Mouse (Mus musculus): ENCODE results near the gene Anp32a. TPM values are rescaled to one million over a fixed set of nuclear protein-coding genes. Genes with fewer than 3 reads are reported as not detected.

Anp32a gene
- 28.9 and 58.2 TPM in 2 replicates for polyA plus RNA-seq (2012; rRNA removed)

DNA sequence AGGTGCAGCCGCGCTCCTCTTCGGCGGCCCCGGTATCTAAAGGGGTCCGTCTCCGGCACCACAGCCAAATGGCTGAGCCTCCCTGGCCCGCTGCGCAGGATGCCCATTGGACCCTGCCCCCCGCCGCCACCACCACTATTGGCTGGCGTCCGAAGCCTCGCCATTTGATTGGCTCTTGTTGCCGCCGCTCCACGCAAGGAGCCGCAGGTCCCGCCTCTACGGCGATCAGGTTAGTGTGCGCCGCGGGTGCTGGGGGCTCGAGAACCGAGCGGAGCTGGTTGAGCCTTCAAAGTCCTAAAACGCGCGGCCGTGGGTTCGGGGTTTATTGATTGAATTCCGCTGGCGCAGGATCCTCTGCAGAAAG, at the start of gene Anp32a:
Gene Anp32a (plus strand): TSS at position 171 of the 364 bp plus-strand sequence.
- DNase-seq: peak; percentile 99
- peak within 1 kb of the TSS; percentile 96 for H3K4me3 ChIP-seq (replicated peaks; ENCODE audit: extremely low read depth, low read depth, low read length)
- under 1% methylated on average over 34 of the region's 34 CpGs for WGBS
- TF ChIP-seq CTCF (IDR thresholded peaks at IDR 0.05; ENCODE audit: insufficient read depth, low read length) (no peak), POLR2A (IDR thresholded peaks at IDR 0.05; ENCODE audit: borderline replicate concordance, extremely low read depth, low read depth, low read length) (peak; percentile 57; the same call in 1 of the 2 replicates)
- peaks cover 11% of the 10 kb centered on the region for H3K4me1 ChIP-seq (ENCODE audit: control insufficient read depth, insufficient read depth, low read length)

DNA sequence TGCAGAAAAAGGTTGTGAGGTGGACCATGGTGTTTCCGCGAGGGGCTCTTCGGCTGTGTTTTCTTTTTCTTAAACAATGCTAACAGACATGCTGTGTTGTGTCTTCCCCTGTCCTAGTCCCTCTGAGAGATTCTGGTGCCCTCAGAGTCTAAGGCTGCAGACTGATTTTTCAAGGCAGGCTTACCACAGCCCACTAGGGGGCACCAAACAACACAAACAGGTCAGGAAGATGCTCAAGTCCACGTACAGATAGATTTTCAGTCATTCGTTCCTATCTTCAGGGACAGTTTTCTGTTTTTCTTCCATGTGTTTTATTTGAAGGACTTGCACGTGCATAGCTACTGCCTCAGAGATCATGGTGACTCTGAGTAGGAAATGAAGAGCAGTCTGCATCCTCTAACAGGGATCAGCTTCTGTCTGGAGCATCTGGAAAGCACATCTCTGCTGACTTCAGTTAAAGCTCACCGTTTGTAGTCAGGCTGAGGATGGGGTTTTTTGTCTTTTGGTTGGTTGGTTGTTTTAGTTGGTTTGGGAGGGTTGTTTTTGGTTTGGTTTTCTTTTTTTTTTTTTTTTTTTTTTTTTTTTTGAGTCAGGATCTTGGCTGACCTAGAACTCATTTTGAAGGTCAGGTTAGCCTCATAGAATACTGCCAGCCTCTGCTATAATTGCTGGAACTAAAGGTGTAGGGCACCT, 45.9 kb upstream of the Anp32a start:
- H3K4me1 ChIP-seq (ENCODE audit: control insufficient read depth, insufficient read depth, low read length): no peaks in the 10 kb centered on the region
- DNase-seq: peak; percentile 74
- TF ChIP-seq POLR2A (IDR thresholded peaks at IDR 0.05; ENCODE audit: borderline replicate concordance, extremely low read depth, low read depth, low read length) (no peak), CTCF (IDR thresholded peaks at IDR 0.05; ENCODE audit: insufficient read depth, low read length) (peak; percentile 78)
- 23% methylated on average over 7 of the region's 7 CpGs for WGBS
- no peak overlapping the region for H3K4me3 ChIP-seq (replicated peaks; ENCODE audit: extremely low read depth, low read depth, low read length)

DNA sequence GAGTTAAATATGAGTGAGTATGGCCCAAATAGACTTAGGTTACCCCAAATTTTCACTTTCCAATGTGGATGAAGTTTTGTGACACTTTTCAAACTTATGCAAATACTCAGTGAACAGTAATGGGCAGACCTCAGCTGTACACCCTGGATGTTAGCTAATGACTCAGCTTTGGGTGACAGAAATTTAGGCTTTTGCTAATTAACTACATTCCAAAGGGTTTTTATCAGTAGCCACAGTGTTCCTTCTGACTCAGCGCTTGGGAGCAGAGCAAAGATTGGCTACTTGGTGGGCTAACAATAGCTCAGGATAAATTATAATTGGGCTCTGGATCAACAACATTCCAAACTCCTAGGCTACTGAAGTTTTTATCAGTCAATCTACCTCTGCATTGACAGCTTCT, 44.2 kb upstream of the Anp32a start:
- H3K4me3 ChIP-seq (replicated peaks; ENCODE audit: extremely low read depth, low read depth, low read length): no peak overlapping the region
- no peaks in the 10 kb centered on the region for H3K4me1 ChIP-seq (ENCODE audit: control insufficient read depth, insufficient read depth, low read length)
- DNase-seq: no peak
- 80% methylated on average over 1 of the region's 1 CpGs for WGBS
- TF ChIP-seq CTCF (IDR thresholded peaks at IDR 0.05; ENCODE audit: insufficient read depth, low read length): no peak
- TF ChIP-seq POLR2A (IDR thresholded peaks at IDR 0.05; ENCODE audit: borderline replicate concordance, extremely low read depth, low read depth, low read length): no peak

DNA sequence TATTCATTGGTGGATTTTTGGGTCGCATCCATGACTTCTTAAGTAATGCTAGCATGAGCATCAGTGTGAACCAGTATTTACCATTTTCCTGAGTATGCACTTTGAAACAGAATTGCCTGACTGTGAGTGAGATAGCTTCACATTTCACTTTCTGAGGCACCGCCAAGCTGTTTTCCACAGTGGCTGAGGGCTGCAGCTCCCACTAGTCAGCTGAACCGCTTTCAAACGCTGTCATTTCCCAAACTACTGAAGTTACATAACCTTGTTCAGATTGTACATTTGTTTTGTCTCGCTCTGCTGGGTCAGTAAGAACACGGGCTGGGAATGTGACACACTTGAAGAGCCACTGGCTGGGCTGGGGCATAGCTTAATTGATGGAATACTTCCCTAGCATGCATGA, 25.5 kb upstream of the Anp32a start:
- H3K4me1 ChIP-seq (ENCODE audit: control insufficient read depth, insufficient read depth, low read length): no peaks in the 10 kb centered on the region
- no peak overlapping the region for H3K4me3 ChIP-seq (replicated peaks; ENCODE audit: extremely low read depth, low read depth, low read length)
- no peak for DNase-seq
- 76% methylated on average over 6 of the region's 6 CpGs for WGBS
- TF ChIP-seq POLR2A (IDR thresholded peaks at IDR 0.05; ENCODE audit: borderline replicate concordance, extremely low read depth, low read depth, low read length) (no peak), CTCF (IDR thresholded peaks at IDR 0.05; ENCODE audit: insufficient read depth, low read length) (no peak)

DNA sequence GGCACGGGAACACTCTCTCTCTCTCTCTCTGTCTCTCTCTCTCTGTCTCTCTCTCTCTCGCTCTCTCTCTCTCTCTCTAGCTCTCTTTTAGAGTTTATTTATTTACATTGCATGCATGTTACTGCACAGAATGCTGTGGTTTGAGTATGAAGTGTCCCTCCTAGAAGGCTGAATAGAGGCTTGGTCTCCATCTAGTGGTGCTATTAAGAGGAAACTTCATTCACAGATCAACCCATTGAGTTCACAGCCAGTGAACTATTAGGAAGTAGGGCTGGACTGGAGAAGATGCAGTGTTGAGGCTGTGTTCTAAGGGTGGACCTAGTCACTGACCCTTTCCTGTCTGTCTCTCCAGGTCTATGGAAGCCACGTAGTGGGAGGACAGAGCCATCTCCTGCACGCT, 22.4 kb upstream of the Anp32a start:
- no peak for DNase-seq
- Histone ChIP-seq H3K4me1 (ENCODE audit: control insufficient read depth, insufficient read depth, low read length) (no peaks in the 10 kb centered on the region), H3K4me3 (replicated peaks; ENCODE audit: extremely low read depth, low read depth, low read length) (no peak overlapping the region)
- WGBS: 61% methylated on average over 4 of the region's 4 CpGs
- no peak for TF ChIP-seq CTCF (IDR thresholded peaks at IDR 0.05; ENCODE audit: insufficient read depth, low read length)
- TF ChIP-seq POLR2A (IDR thresholded peaks at IDR 0.05; ENCODE audit: borderline replicate concordance, extremely low read depth, low read depth, low read length): no peak

DNA sequence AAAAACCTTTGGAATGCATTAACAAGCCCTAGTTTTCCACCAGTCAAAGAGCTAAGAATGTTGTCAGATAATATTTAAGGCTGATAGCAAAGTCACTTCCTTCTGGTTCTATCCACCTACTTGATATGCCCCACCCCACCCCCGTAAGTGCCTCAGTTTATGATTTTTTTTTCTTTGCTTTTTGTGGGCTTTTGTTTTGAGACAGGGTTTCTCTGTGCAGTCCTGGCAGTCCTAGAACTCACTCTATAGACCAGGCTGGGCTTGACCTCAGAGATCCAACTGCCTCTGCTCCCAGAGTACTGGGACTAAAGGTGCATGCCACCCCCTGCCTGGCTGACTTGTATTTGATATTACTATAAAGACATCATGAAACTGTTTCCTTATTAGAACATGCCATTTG, 17.3 kb upstream of the Anp32a start:
- H3K4me3 ChIP-seq (replicated peaks; ENCODE audit: extremely low read depth, low read depth, low read length): no peak overlapping the region
- no peak for TF ChIP-seq POLR2A (IDR thresholded peaks at IDR 0.05; ENCODE audit: borderline replicate concordance, extremely low read depth, low read depth, low read length)
- TF ChIP-seq CTCF (IDR thresholded peaks at IDR 0.05; ENCODE audit: insufficient read depth, low read length): no peak
- no peak for DNase-seq
- H3K4me1 ChIP-seq (ENCODE audit: control insufficient read depth, insufficient read depth, low read length): no peaks in the 10 kb centered on the region
- WGBS: 67% methylated on average over 1 of the region's 1 CpGs

DNA sequence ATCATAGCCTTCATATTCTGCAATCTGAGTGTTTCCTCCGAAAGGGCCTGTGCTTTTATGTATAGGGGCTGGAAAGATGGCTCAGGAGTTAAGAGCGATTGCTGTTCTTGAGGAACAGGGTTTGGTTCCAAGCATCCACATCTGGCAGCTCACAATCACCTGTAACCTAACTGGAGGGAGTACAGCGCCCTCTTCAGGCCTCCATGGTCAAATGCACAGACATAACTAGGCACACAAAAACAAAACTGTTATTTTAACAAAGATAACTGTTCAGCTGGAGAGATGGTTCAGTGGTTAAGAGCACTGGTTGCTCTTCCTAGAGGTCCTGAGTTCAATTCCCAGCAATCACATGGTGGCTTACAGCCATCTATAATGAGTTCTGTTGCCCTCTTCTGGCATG, 15.1 kb upstream of the Anp32a start:
- Histone ChIP-seq H3K4me3 (replicated peaks; ENCODE audit: extremely low read depth, low read depth, low read length) (no peak overlapping the region), H3K4me1 (ENCODE audit: control insufficient read depth, insufficient read depth, low read length) (no peaks in the 10 kb centered on the region)
- no peak for DNase-seq
- TF ChIP-seq POLR2A (IDR thresholded peaks at IDR 0.05; ENCODE audit: borderline replicate concordance, extremely low read depth, low read depth, low read length) (no peak), CTCF (IDR thresholded peaks at IDR 0.05; ENCODE audit: insufficient read depth, low read length) (no peak)
- WGBS: 79% methylated on average over 3 of the region's 3 CpGs

DNA sequence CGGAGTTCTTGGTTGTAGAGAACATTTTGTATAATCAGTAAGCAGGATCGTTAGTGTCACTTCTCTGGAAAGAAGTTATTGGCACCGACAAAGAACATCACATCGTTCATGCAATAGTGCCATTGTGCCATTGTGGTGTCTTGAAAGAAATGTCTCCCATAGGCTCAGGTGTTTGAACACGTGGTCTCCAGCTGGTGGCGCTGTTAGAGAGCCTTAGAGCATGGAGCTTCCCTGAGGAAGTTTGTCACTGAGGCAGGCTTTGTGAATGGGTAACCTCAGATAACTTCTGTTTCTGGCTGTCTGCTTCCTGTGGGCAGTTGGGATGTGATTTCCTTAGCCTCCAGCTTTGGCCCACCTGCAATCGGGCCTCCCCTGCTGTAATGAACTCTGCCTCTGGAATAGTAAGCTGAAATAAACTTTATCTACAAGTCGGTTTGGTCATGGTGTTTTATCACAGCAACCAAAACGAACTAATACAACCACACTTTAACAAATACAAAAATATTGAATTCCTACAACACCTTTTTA, 6.7 kb upstream of the Anp32a start:
- no peak for DNase-seq
- Histone ChIP-seq H3K4me1 (ENCODE audit: control insufficient read depth, insufficient read depth, low read length) (0 out of 2 replicates have a peak, but pooled peaks cover 2% of the 10 kb centered on the region), H3K4me3 (replicated peaks; ENCODE audit: extremely low read depth, low read depth, low read length) (no peak overlapping the region)
- WGBS: 92% methylated on average over 9 of the region's 9 CpGs
- no peak for TF ChIP-seq POLR2A (IDR thresholded peaks at IDR 0.05; ENCODE audit: borderline replicate concordance, extremely low read depth, low read depth, low read length)
- TF ChIP-seq CTCF (IDR thresholded peaks at IDR 0.05; ENCODE audit: insufficient read depth, low read length): peak; percentile 23; the same call in 1 of the 2 replicates

DNA sequence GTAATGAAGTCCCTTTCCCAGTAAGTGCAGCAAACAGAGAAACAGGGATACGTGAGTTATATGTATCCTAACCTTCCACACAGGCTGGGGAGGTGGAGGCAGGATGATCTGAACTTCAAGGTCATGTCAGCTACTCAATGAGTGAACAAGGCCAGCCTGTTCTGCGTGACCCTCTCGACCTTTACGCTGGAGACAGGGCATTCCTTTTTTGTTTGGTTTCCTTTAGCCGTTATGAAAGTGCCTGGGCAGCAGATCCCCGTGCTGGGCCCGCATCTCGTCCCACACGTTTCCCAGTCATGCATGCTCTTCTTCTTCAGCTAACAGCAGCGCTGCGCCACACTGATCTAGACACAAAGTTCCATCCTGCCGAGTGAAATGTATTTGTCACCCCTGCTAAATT, 5.7 kb upstream of the Anp32a start:
- no peak overlapping the region for H3K4me3 ChIP-seq (replicated peaks; ENCODE audit: extremely low read depth, low read depth, low read length)
- no peak for DNase-seq
- 51% methylated on average over 12 of the region's 12 CpGs for WGBS
- peaks cover 4% of the 10 kb centered on the region; the same call in 1 of the 2 replicates for H3K4me1 ChIP-seq (ENCODE audit: control insufficient read depth, insufficient read depth, low read length)
- TF ChIP-seq POLR2A (IDR thresholded peaks at IDR 0.05; ENCODE audit: borderline replicate concordance, extremely low read depth, low read depth, low read length) (no peak), CTCF (IDR thresholded peaks at IDR 0.05; ENCODE audit: insufficient read depth, low read length) (no peak)
